ENCODE assay signal across 8 mouse cellular contexts in the genomic region with DNA sequence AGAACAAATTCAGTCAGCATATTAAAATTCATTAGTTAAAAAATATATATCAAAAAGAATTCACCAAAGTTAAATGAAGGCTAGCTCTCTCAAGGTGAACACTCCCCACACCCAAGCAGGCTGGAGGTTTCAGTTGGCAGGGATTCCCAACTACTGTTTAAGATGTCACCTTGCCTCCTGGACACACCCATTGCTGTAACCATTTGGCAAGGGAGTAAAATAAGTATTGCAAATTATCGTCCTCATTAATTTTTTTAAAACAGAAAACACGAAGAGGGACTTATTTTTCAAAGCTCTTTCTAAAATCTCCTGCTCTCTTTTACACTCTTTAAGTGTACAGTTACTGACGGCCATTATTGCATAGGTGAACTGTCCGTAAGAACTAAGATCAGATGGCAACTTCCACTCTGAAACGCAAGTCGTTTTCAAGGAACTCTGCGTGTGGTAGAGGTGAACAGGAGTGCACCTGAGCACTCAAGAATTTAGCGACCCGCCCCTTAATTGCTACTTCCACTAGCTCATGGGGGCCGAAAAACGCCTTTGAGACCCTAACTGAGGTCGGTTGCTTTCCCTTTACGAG. TPM values are rescaled to one million over a fixed set of nuclear protein-coding genes. Genes with fewer than 3 reads are reported as not detected.
DNase-seq lines count a peak whose midpoint lies in the region; ATAC-seq and TF ChIP-seq lines count a peak whose summit lies in the region.

No protein-coding gene starts in this region.

- H3K27ac ChIP-seq in layer of hippocampus, adult 2 months = peak overlapping the region; percentile 99
- H3K27ac ChIP-seq in cortical plate, adult 2 months (ENCODE audit: insufficient read depth, low read length) = no peak overlapping the region

- no peak for TF ChIP-seq CTCF in layer of hippocampus, adult 2 months (conservative IDR thresholded peaks at IDR 0.05)
- TF ChIP-seq CTCF in cortical plate, adult 2 months (IDR thresholded peaks at IDR 0.05; ENCODE audit: extremely low read depth, insufficient read depth, low read length) = no peak

- H3K4me1 ChIP-seq in cortical plate, adult 2 months (ENCODE audit: control insufficient read depth, insufficient read depth, low read length) = peaks cover 3% of the 10 kb centered on the region; the same call in 1 of the 2 replicates

- peak; percentile 3 for ATAC-seq in inflammation-experienced regulatory T-cells, adult 6 months

- no peak for TF ChIP-seq POLR2A in cortical plate, adult 2 months (IDR thresholded peaks at IDR 0.05; ENCODE audit: extremely low read depth, insufficient read depth, low read length)

- no peak for DNase-seq in layer of hippocampus, adult 2 months (ENCODE audit: low spot score in 2 of 2)
- DNase-seq in layer of hippocampus, postnatal 36 days = no peak
- DNase-seq in lung, postnatal 36 days = peak; percentile 35
- no peak for DNase-seq in urinary bladder, postnatal 10 days (ENCODE audit: low spot score)
- DNase-seq in right cerebral cortex, postnatal 10 days (ENCODE audit: low spot score in 2 of 2) = no peak
- no peak for DNase-seq in left cerebral cortex, postnatal 14 days (ENCODE audit: low spot score in 2 of 2)

- intact Hi-C loops in left cerebral cortex, postnatal 14 days (cut with DNase I) = loop anchor here (2.0 to 5.0 kb wide), 4 partner anchors 85 to 128 kb away; no protein-coding TSS in a partner anchor

- peak overlapping the region; percentile 84 for H3K4me3 ChIP-seq in layer of hippocampus, adult 2 months
- H3K4me3 ChIP-seq in cortical plate, adult 2 months (ENCODE audit: insufficient read depth, low read length) = peak overlapping the region; percentile 56

RNA-seq across cellular contexts. Expression of a gene that starts 1.3 kb away (rescaled TPM):
- 1,000 to 10,000 TPM; 2,133 to 2,202 TPM for total RNA-seq in layer of hippocampus, adult 2 months (2021)
- total RNA-seq in layer of hippocampus, postnatal 36 days (2021) = 1,000 to 10,000 TPM; 2,120 to 2,282 TPM
- polyA plus RNA-seq in cortical plate, adult 2 months (2012; rRNA removed) = 2,529 and 2,563 TPM in 2 replicates
- polyA plus RNA-seq in inflammation-experienced regulatory T-cells, adult 6 months (2017; shearing (Covaris generic)) = 100 to 1,000 TPM; 610 to 787 (median 639) TPM
- 1,000 to 10,000 TPM; 2,367 to 2,382 TPM for total RNA-seq in left cerebral cortex, postnatal 14 days (2021)

RNA-seq across cellular contexts. Expression of a gene that starts 17.9 kb away (rescaled TPM):
- total RNA-seq in layer of hippocampus, adult 2 months (2021) = not detected
- total RNA-seq in layer of hippocampus, postnatal 36 days (2021) = not detected
- not detected in 2 replicates for polyA plus RNA-seq in cortical plate, adult 2 months (2012; rRNA removed)
- under 1 TPM in 1 of 3 experiments, not detected in 2; 0.43 TPM for polyA plus RNA-seq in inflammation-experienced regulatory T-cells, adult 6 months (2017; shearing (Covaris generic))
- total RNA-seq in left cerebral cortex, postnatal 14 days (2021) = not detected
